Mouse (Mus musculus) liver, postnatal 0 days (tissue): ENCODE measurements around the gene Dpy30. TPM values are rescaled to one million over a fixed set of nuclear protein-coding genes. Genes with fewer than 3 reads are reported as not detected.
A peak's percentile ranks its signal among the peaks of the same experiment; 100 is the strongest.

Experiments
- ATAC-seq: fragments of 200-750 bp; cut with Nextera tagmentation; 2 replicates; pipeline ENCODE4 v1.8.0; 2017; ENCODE audit warnings: mild to moderate bottlenecking, moderate library complexity
- DNase-seq: peaks from one replicate; pipeline ENCODE4 v3.0.0-alpha.2; 2016
- H3K27ac ChIP-seq: fragments of 300-500 bp; sonication (generic); 2 replicates; pipeline ENCODE4 v1.5.1; 2014; ENCODE audit warnings: antibody characterized with exemption, moderate library complexity, mild to moderate bottlenecking, low read depth
- H3K27me3 ChIP-seq: fragments of 300-500 bp; sonication (generic); 2 replicates; pipeline ENCODE4 v1.6.1; 2014; ENCODE audit warnings: low read length, control low read depth, mixed read lengths; ENCODE audit not compliant: insufficient read depth
- H3K36me3 ChIP-seq: fragments of 300-500 bp; sonication (generic); replicated peaks from 2 replicates; pipeline ENCODE4 v1.6.1; 2014; ENCODE audit warnings: mild to moderate bottlenecking, control low read depth, low read length, moderate library complexity, mixed read lengths; ENCODE audit not compliant: insufficient read depth
- H3K4me1 ChIP-seq: fragments of 300-500 bp; sonication (generic); 2 replicates; pipeline ENCODE4 v1.6.1; 2014; ENCODE audit warnings: antibody characterized with exemption, mild to moderate bottlenecking, control low read depth; ENCODE audit not compliant: insufficient read depth
- H3K4me2 ChIP-seq: fragments of 300-500 bp; sonication (generic); 2 replicates; pipeline ENCODE4 v1.6.1; 2014; ENCODE audit warnings: low read depth, mild to moderate bottlenecking, low read length, moderate library complexity, mixed read lengths
- H3K4me3 ChIP-seq: fragments of 300-500 bp; sonication (generic); 2 replicates; pipeline ENCODE4 v1.5.1; 2014; ENCODE audit warnings: low read depth, low read length
- H3K9ac ChIP-seq: fragments of 300-500 bp; sonication (generic); replicated peaks from 2 replicates; pipeline ENCODE4 v1.6.1; 2014; ENCODE audit warnings: mild to moderate bottlenecking, moderate library complexity
- H3K9me3 ChIP-seq: fragments of 300-500 bp; sonication (generic); 2 replicates; pipeline ENCODE4 v1.6.1; 2016; ENCODE audit warnings: mild to moderate bottlenecking, control low read depth, low read length, mixed read lengths
- CTCF ChIP-seq: sonication (generic); IDR thresholded peaks from 2 replicates; pipeline ENCODE4 v1.5.1; 2016; ENCODE audit warnings: antibody characterized with exemption, low read depth
- EP300 ChIP-seq: IDR thresholded peaks from 2 replicates; pipeline ENCODE4 v1.6.1; 2016; ENCODE audit warnings: antibody characterized with exemption, low read depth, mild to moderate bottlenecking
- WGBS: fragments of 180-500 bp; shearing (Covaris S2); extraction: QIAGEN DNeasy Blood & Tissue Kit; methylation state at CpG from one replicate; pipeline ENCODE4 v1.1.7; 2014; ENCODE audit not compliant: insufficient replicate concordance; 5-methylcytosine and 5-hydroxymethylcytosine counted together
- polyA plus RNA-seq: library from polyadenylated mRNA; unstranded; fragments of >200 nt; fragmentation: Nextera tagmentation; extraction: Ambion mirVana; gene quantifications from 2 replicates; pipeline ENCODE4 v1.2.1, GENCODE M21; 2015

The Dpy30 gene
- polyA plus RNA-seq, 1 experiment from 2014 or later, result 96.3 TPM

DNA sequence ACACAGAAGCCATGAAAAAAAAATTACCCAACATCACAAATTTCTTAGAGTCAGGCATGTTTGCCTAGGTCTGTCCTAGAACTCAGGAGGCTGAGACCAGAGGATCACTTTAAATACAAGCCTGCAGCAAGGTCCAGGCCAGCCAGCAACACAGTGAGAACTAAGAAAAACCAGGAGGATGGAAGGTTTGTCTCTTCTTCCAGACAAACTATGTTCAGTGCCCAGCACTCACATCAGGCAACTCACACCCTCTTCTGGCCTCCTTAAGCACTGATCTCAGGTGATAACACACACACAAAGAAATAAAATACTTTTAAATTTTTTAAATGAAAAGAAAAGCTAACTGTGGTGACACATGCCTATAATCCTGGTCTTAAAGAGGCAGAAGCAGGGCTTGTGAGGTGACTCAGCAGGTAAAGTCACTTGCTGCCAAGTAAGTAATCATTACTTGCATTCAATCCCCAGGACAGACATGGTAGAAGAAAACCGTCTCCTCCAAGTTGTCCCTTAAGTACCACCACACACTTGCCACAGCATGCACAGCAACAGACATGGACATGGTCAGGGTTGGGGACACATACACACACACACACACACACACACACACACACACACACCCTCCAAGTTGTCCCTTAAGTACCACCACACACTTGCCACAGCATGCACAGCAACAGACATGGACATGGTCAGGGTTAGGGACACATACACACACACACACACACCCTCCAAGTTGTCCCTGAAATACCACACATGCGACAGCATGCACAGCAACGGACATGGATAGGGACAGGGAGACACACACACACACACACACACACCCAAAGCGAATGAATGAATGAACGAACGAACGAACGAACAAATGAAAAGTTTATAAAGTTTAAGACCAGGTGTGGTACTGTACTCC lies 44.5 kb downstream of the Dpy30 start:
- no peaks in the 10 kb centered on the region for H3K27me3 ChIP-seq
- DNase-seq, result no peak
- H3K9me3 ChIP-seq, result no peaks in the 10 kb centered on the region
- H3K4me2 ChIP-seq, result 0 out of 2 replicates have a peak overlapping the region, but pooled peaks have one; percentile 18
- H3K4me3 ChIP-seq, result no peak overlapping the region
- peaks cover 8% of the 10 kb centered on the region; the same call in 1 of the 2 replicates for H3K4me1 ChIP-seq
- 90% methylated on average over 8 of the region's 8 CpGs for WGBS
- TF ChIP-seq CTCF (0 out of 2 replicates have a peak, but pooled peaks have one; percentile 16), EP300 (no peak)
- peak overlapping the region; percentile 18; the same call in 1 of the 2 replicates for H3K27ac ChIP-seq
- ATAC-seq, result peak; percentile 62
- H3K36me3 ChIP-seq, result 0 out of 2 replicates have a peak, but pooled peaks cover 6% of the 10 kb centered on the region
- 0 out of 2 replicates have a peak overlapping the region, but pooled peaks have one; percentile 16 for H3K9ac ChIP-seq

DNA sequence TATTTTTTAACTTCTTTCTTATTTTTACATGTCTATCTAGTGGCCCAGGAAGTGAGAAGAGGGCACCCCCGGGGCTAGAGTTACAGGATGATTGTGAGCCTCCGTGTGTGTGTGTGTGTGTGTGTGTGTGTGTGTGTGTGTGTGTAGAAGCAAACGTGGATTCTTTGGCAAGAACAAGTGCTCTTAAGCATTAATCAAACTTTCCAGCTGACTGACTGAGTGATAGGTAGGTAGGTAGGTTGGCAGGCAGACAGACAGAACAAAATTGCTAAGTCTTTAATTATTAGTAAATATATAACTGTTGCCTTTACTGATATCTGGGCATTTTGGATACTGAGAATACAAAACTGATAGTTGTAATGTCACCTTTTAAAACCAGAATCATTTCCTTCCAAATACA lies 49.3 kb downstream of the Dpy30 start:
- Histone ChIP-seq H3K9ac (no peak overlapping the region), H3K9me3 (no peaks in the 10 kb centered on the region), H3K4me2 (no peak overlapping the region), H3K27ac (no peak overlapping the region), H3K4me1 (peaks cover 29% of the 10 kb centered on the region), H3K4me3 (no peak overlapping the region), H3K27me3 (no peaks in the 10 kb centered on the region), H3K36me3 (0 out of 2 replicates have a peak, but pooled peaks cover 4% of the 10 kb centered on the region)
- WGBS, result 54% methylated on average over 3 of the region's 3 CpGs
- TF ChIP-seq EP300 (no peak), CTCF (no peak)
- ATAC-seq (no peak), DNase-seq (no peak)

DNA sequence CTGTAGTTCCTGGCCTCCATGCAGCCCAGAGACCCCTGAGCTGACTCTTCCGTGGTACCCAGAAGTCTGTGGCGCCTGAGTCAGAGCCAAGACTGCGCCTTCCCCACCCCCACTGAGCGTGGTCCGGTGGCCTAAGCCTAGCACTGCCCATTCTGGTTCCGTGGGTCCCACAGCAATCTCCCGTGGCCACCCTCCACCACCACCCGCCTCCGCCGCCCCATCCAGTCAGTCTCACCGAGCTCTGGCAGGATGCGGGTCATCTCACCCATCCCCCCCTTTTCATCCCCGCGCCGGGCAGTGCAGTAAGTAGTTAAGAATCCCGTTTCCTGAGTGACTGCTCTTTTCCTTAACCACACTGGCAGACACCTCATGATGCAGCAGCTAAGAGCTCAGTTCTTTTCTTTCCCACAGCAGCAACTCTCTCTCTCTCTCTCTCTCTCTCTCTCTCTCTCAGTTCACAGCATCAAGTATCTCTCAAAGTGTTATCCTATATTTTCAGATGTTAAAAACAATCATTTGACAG lies 51.0 kb downstream of the Dpy30 start:
- H3K27ac ChIP-seq, result peak overlapping the region; percentile 55
- peaks cover 31% of the 10 kb centered on the region for H3K4me1 ChIP-seq
- ATAC-seq, result peak; percentile 24; the same call in 1 of the 2 replicates
- peak overlapping the region; percentile 29; the same call in 1 of the 2 replicates for H3K4me2 ChIP-seq
- H3K27me3 ChIP-seq, result no peaks in the 10 kb centered on the region
- DNase-seq, result no peak
- H3K9me3 ChIP-seq, result 0 out of 2 replicates have a peak, but pooled peaks cover 4% of the 10 kb centered on the region
- peaks cover 7% of the 10 kb centered on the region; the same call in 1 of the 2 replicates for H3K36me3 ChIP-seq
- TF ChIP-seq CTCF, result no peak
- no peak overlapping the region for H3K9ac ChIP-seq
- WGBS, result 67% methylated on average over 16 of the region's 16 CpGs
- no peak overlapping the region for H3K4me3 ChIP-seq

DNA sequence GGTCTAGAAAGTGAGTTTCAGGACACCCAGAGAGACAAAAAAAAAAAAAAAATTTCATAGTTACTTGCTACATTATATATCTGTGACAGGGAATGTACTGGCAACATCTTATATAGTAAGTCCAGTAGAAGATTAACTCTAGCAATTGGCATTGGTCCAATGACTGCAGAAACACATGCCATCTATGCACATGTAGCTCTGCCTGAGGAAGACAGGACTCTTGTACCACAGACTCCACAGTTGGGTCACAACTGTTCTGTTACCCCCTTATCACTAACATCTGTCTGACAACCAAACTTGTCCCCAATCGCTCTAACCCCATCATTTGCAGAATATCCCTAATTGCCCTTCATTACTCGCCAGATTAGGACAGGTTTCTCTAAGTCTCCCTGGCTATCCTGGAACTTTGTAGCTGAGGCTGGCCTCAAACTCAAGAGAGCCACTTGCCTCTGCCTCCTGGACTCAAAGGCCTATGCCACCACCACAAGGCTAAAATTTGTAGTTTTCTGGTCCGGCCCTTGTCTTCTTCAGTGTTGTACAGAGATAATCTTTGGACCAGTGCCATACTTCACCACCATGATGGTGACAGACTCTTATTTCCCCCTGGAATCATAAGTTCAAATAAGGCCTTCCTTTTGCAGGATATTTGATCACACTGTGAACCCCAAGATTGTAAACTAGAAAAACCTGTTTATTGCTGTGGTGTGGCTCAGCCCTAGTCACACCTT lies 52.0 kb downstream of the Dpy30 start:
- H3K27ac ChIP-seq, result 0 out of 2 replicates have a peak overlapping the region, but pooled peaks have one; percentile 1
- H3K9ac ChIP-seq, result no peak overlapping the region
- H3K36me3 ChIP-seq, result peaks cover 7% of the 10 kb centered on the region; the same call in 1 of the 2 replicates
- no peak for ATAC-seq
- H3K4me1 ChIP-seq, result peaks cover 38% of the 10 kb centered on the region
- WGBS, result 52% methylated on average over 3 of the region's 3 CpGs
- H3K4me2 ChIP-seq, result peak overlapping the region; percentile 29; the same call in 1 of the 2 replicates
- H3K27me3 ChIP-seq, result no peaks in the 10 kb centered on the region
- 0 out of 2 replicates have a peak, but pooled peaks cover 5% of the 10 kb centered on the region for H3K9me3 ChIP-seq
- no peak for DNase-seq
- TF ChIP-seq EP300 (peak; percentile 49), CTCF (no peak)
- no peak overlapping the region for H3K4me3 ChIP-seq

DNA sequence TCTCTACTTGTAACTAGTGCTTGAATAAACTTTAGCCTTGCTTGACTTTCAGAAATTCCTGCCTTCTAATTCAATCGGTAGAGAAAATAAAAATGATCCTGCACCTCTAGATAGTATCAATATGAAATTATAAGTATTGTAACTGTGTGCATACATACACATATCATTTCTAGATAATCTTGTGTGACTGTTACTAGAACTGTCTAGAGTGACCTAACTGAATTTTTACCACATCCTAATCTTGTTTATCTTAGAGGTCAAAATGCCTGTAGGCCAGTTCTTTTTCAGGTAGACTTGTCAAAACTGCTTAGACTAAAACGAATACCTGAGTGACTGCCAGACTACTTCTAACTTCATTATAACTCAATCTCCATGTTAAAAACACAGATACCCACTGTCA lies 53.5 kb downstream of the Dpy30 start:
- TF ChIP-seq CTCF (no peak), EP300 (no peak)
- peaks cover 48% of the 10 kb centered on the region for H3K4me1 ChIP-seq
- 54% methylated on average over 2 of the region's 2 CpGs for WGBS
- H3K4me3 ChIP-seq, result no peak overlapping the region
- DNase-seq (no peak), ATAC-seq (no peak)
- H3K9me3 ChIP-seq, result 0 out of 2 replicates have a peak, but pooled peaks cover 5% of the 10 kb centered on the region
- no peak overlapping the region for H3K27ac ChIP-seq
- no peak overlapping the region for H3K9ac ChIP-seq
- H3K36me3 ChIP-seq, result peaks cover 6% of the 10 kb centered on the region; the same call in 1 of the 2 replicates
- H3K27me3 ChIP-seq, result no peaks in the 10 kb centered on the region
- no peak overlapping the region for H3K4me2 ChIP-seq
